Mouse (Mus musculus) stomach, postnatal 0 days (tissue): Measurements from ENCODE around the gene 2210016L21Rik.

ENCODE experiments used
- CTCF ChIP-seq: IDR thresholded peaks from 2 replicates; pipeline ENCODE4 v1.5.1; 2016; ENCODE audit warnings: antibody characterized with exemption, low read depth, mild to moderate bottlenecking, moderate library complexity
- EP300 ChIP-seq: optimal IDR thresholded peaks from 2 replicates; pipeline ENCODE3; 2016; ENCODE audit warnings: antibody characterized with exemption

GRCm38 (mm10) chr5:114949316-114949715, 7.4 kb downstream of the 2210016L21Rik start:
- TF ChIP-seq CTCF (no peak), EP300 (no peak)
